Mouse (Mus musculus) ES-E14 (cell line): ENCODE results near the gene Cdh13.

Experiments
- HCFC1 ChIP-seq: IDR thresholded peaks from 2 replicates; pipeline ENCODE4 v1.6.1; 2012; ENCODE audit warnings: low read length, inconsistent platforms, borderline replicate concordance; ENCODE audit not compliant: insufficient read depth
- MAFK ChIP-seq: IDR thresholded peaks from 2 replicates; pipeline ENCODE4 v1.6.1; 2014; ENCODE audit warnings: mild to moderate bottlenecking, low read depth, low read length, inconsistent platforms; ENCODE audit not compliant: insufficient read depth

DNA sequence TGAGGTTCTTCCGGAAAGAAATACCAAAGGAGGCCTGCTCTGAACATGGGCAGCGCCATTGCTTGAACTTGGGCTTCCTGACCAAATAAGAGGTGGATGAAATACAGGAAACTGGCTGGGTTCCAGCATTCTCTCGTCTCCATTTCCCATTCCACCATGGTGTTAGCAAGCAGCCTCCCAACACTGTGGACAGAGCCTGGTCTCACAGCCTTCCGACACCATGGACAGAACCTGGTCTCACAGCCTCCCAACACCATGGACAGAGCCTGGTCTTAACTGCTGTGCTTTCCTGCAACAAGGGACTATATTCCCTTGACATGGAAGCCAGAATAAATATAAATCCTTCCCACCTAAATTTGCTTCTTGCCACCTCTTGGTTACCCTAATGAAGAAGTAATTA lies 358.3 kb downstream of the Cdh13 start:
- no peak for TF ChIP-seq MAFK
- TF ChIP-seq HCFC1: no peak
